Mouse (Mus musculus) central nervous system, embryonic 14 days (tissue): ENCODE results near the gene Gm15557. TPM values are rescaled to one million over a fixed set of nuclear protein-coding genes. Genes with fewer than 3 reads are reported as not detected.

ENCODE experiments used
- polyA plus RNA-seq: library from polyadenylated mRNA; depleted of rRNA; stranded (reverse); fragments of >200 nt; gene quantifications from 2 replicates; pipeline ENCODE4 v1.2.3, GENCODE M21; 2012; rRNA removed

Gene Gm15557
- polyA plus RNA-seq = not detected in 2 replicates

DNA sequence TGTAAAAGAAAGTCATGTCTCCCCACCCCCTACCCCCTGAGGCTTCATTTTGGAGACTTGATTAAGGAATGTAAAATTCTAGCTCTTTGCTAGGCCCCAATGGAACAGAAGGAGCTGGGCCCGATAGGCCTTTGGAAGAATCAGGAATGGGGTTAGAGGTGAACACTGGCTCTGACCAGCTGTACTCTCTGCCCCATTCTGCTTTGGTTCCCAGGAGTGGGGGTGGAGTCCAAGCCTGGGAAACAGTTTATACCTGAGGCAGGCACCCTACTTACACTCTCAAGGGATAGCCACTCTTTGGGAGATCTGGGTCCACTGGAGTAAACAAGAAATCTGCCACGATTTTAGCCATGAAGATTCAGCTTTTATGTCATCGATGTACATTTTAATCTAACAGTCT is at the start of gene Gm15557:
Gene Gm15557, plus strand, starts transcription at position 48 of the 400 bp plus-strand sequence.

DNA sequence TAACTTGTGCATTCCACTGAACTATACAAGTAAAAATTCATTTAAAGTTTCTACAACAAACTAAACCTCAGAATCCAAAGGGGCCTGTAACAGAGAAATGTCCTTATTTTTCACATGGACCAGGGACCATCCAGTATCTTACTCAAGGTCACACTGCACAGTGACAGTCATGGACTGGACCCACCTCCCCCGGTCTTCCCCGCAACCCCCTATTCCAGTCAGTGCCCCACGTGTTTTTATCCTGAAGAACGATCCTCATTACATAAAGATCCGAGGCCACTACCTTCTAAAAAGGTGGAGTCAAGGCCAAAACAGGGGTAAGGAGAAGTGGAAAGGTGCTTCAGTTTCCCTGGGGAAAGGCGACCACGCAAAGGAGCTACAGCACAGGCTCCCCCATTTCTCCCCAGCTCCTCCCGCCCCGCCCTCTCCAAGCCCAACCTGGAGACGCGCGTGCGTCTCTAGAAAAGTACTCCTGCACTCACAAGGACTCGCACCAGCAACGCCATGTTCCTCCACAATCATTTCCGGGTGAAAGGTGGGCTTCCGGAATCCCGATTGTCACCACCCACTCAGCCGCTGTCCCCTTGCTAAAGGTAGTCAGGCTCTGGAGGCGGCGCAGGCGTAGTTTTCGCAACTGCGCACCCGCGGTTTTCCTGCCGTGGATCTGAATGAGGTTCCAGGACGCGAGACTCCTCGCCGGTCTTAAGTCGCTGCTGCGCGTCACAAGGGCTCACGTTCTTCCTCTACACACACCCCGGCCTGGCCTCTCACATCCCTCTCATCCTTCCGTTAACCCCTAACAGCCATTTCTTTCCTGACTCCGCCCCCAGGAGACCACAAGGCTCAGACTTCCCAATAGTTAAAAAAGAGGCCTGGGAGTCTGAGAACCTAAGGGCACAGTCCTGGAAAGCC is 10.7 kb upstream of the Gm15557 start, which contains the start of gene Uqcc1:
Gene Uqcc1, minus strand, starts transcription at position 780 of the 912 bp plus-strand sequence.

DNA sequence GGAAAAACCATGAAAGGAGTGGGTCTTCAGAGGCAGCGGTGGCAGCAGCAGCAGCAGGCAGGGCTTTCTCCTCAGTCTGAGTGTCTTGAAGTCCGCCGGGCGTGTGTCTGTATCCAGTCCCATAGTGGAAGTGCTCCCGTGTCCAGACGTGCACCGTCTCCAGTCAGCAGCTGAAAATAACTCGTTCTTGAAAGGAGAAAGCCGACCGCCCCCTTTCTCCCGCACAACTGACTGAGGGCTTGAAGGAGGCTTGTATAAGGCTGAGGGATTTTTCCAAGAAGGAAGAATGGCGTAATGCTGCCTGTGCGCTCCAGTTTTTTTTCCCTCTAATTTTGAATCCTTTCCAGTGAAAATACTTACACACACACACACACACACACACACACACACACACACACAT is 4.6 kb downstream of the Gm15557 start, which contains the start of gene Gdf5:
Gene Gdf5, minus strand, starts transcription at position 244 of the 400 bp plus-strand sequence.

DNA sequence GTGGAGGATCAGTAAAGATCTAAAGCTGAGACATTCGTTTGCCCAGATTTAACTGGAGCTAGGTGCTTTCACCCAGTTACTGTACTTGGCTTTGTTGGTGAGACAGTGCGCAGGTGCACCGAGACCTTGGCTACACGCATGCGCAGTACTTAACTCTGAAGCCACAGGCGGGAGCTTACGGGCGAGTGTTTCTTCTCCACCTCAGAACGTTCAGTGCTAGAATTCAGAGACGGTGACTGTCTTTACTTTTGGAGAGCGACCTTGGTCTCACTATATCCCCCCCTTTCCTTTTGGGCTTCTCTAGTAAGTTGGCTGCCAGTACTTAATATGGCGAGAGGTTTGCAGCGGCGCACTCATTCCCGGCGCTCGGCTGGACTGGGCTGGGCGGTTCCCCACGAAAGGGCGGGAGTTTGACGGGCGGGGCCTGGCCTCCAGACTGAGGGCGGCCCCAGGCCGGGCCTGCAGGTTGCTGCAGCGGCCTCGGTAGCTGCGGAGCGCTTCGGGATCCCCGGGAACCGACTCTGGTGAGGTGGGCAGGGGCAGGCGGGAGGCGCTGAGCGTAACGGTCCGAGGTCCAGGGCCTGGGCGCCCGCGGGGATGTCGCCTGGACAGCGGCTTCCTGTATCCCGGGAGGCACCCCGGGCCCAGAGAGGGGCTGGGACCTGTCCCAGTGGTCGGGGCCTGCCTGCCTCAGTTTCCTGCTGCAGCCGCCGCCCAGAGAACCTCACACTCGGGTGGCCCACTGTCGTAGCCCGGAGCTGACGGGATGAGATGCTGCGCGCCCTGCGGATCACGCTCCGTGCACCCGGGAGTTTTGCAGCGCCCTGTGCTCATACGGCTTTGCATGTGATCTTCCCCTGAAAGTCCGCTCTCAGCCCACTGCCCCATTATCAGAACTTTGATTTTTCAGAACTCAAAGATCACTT is 15.9 kb downstream of the Gm15557 start, which contains the start of gene Cep250:
Gene Cep250, plus strand, starts transcription at position 325 of the 926 bp plus-strand sequence.

Other genes with a start within 250 kb of the Gm15557 start
- 175 and 185 TPM in 2 replicates for gene Trpc4ap, start 248.3 kb upstream of the Gm15557 start, polyA plus RNA-seq
- 63.7 and 66.7 TPM in 2 replicates for gene Edem2, start 211.3 kb upstream of the Gm15557 start, polyA plus RNA-seq
- gene Gm17581, start 204.9 kb upstream of the Gm15557 start, polyA plus RNA-seq = not detected in 2 replicates
- gene Procr, start 189.6 kb upstream of the Gm15557 start, polyA plus RNA-seq = 4.5 and 5.4 TPM in 2 replicates
- gene Mmp24, start 165.4 kb upstream of the Gm15557 start, polyA plus RNA-seq = 47.7 and 48.1 TPM in 2 replicates
- gene BC029722, start 121.3 kb upstream of the Gm15557 start, polyA plus RNA-seq = 22.7 and 22.9 TPM in 2 replicates
- gene Eif6, start 113.8 kb upstream of the Gm15557 start, polyA plus RNA-seq = 83.7 and 90.0 TPM in 2 replicates
- gene Fam83c, start 105.9 kb upstream of the Gm15557 start, polyA plus RNA-seq = 0.08 TPM in 1 of 2 replicates, not detected in the other
- gene Uqcc1, start 10.4 kb upstream of the Gm15557 start, polyA plus RNA-seq = 48.4 and 50.8 TPM in 2 replicates
- 1.2 and 2.2 TPM in 2 replicates for gene Gdf5, start 4.6 kb downstream of the Gm15557 start, polyA plus RNA-seq
- gene Cep250, start 15.7 kb downstream of the Gm15557 start, polyA plus RNA-seq = 23.8 and 26.5 TPM in 2 replicates
- 3.9 and 4.1 TPM in 2 replicates for gene 6430550D23Rik, start 67.2 kb downstream of the Gm15557 start, polyA plus RNA-seq
- 364 and 378 TPM in 2 replicates for gene Ergic3, start 67.3 kb downstream of the Gm15557 start, polyA plus RNA-seq
- gene Fer1l4, start 112.2 kb downstream of the Gm15557 start, polyA plus RNA-seq = 0.05 TPM in 2 replicates
- 9.0 and 11.0 TPM in 2 replicates for gene Spag4, start 124.4 kb downstream of the Gm15557 start, polyA plus RNA-seq
- 72.3 and 85.1 TPM in 2 replicates for gene Cpne1, start 171.2 kb downstream of the Gm15557 start, polyA plus RNA-seq
- 25.2 and 25.7 TPM in 2 replicates for gene Rbm12, start 171.2 kb downstream of the Gm15557 start, polyA plus RNA-seq
- gene Gm28036, start 186.4 kb downstream of the Gm15557 start, polyA plus RNA-seq = 12.9 and 13.2 TPM in 2 replicates
- 400 and 406 TPM in 2 replicates for gene Romo1, start 203.3 kb downstream of the Gm15557 start, polyA plus RNA-seq
- gene Nfs1, start 203.5 kb downstream of the Gm15557 start, polyA plus RNA-seq = 31.2 and 36.0 TPM in 2 replicates
- gene Rbm39, start 239.5 kb downstream of the Gm15557 start, polyA plus RNA-seq = 194 and 214 TPM in 2 replicates